Mouse (Mus musculus): Measurements from ENCODE around the gene Pcsk5. TPM values are rescaled to one million over a fixed set of nuclear protein-coding genes. Genes with fewer than 3 reads are reported as not detected.

Pcsk5 gene
- total RNA-seq, 4 experiments from 2014 or later: 11.2 to 11.5 (median 11.4) TPM

DNA sequence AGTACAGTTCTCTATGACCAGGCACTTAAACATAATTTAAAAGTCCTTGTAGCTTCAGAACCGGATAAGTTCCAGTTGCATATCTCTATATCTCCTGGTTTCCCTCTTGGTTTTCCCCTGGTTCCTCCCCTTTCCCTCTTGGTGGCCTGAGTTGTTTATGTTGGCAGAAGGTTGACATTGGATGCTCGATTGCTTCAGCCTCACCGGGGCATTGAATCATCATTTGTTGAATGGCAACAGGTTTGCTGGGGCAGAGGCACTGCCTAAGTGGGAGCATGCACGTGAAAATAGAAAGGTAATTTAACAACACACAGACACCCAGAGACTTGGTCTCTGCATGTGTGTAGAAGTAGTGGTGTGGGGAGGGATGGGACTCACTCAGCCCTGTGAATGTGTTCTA, 436.9 kb downstream of the Pcsk5 start:
- DNase-seq (ENCODE audit: low spot score in 2 of 2): no peak

DNA sequence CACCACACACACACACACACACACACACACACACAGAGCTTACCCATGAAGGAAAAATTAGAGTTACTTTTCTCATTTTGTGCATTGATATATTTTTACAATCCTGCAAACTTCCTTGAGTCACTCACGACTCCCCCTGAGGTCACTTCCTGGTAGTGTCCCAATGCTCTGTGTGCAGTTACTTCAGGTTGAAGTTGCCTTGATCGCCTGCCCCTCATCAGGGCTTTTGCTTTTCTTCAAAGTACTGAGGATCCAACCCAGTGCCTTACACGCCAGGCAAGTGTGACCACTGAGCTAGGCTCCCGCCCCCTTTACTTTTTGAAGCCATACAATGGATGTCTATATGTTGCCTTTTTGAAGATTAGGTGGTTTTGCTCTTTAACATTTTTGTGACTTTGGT, 437.5 kb downstream of the Pcsk5 start:
- DNase-seq (ENCODE audit: low spot score in 2 of 2): no peak

- no peak for DNase-seq (ENCODE audit: low spot score in 2 of 2)
These were observed 439.5 kb downstream of the Pcsk5 start for GRCm38 (mm10) chr19:17397922-17398321.

DNA sequence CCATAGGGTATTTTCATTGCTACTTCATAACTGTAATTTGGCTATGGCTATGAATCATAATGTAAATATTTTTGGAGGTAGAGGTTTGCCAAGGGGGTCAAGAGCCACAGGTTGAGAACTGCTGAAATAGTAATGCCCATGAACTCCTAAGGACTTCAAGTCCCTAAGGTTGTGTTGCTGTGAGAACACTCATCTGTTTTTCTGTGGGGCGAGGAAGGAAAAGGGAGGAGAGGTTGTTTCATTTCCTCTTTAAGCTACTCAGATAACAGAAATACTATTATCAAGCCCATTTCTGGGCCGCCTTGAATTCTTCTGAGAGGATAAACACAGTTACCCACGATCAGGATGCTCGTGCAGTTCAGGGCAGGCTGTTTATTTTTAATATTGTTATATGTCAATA, 440.6 kb downstream of the Pcsk5 start:
- no peak for DNase-seq (ENCODE audit: low spot score in 2 of 2)

- DNase-seq (ENCODE audit: low spot score in 2 of 2): peak; percentile 61 to 86
These were observed 443.4 kb downstream of the Pcsk5 start, which contains the start of gene Rfk for GRCm38 (mm10) chr19:17393841-17394591. Gene Rfk (plus strand): TSS chr19:17394043.

DNA sequence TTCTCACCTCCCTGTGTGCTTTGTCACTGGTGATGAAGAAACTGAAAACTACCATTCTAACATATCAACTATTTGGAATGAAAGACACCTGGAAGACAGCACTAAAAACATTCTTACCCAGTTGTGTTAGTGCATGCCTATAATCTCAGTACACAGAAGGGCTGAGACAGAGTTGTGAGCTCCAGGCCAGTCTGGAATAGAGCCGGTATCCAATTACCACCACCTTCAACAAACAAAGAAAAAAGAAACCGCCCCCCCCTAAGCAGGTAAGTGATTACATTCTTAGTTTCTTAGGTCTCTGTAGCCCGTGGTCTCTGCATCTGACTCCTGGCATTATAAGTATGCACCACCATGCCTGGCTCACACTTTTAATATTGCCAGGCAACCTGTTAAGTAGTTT, 444.6 kb downstream of the Pcsk5 start:
- DNase-seq (ENCODE audit: low spot score in 2 of 2): no peak

DNA sequence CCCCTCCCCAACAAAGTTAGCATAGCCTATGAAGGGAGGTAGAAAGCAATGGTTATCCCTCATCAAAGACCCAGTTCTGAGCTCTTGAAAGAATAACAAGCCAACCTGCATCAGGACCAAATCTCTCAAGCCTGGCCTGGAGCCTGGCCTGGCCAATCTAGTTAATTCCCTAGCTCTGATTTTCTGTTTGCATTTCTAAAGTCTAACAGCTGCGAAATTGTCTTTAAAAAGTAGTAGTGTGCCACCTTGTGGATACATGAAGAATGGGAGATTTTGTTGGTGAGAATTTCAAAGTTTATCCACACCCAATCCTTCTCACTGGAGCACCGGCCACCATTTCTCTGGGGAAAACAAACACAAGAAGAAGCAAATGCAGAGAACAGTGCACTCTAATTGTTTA, 449.0 kb downstream of the Pcsk5 start:
- DNase-seq (ENCODE audit: low spot score in 2 of 2): no peak

- no peak for DNase-seq (ENCODE audit: low spot score in 2 of 2)
These were observed 451.0 kb downstream of the Pcsk5 start for GRCm38 (mm10) chr19:17386424-17386823.

DNA sequence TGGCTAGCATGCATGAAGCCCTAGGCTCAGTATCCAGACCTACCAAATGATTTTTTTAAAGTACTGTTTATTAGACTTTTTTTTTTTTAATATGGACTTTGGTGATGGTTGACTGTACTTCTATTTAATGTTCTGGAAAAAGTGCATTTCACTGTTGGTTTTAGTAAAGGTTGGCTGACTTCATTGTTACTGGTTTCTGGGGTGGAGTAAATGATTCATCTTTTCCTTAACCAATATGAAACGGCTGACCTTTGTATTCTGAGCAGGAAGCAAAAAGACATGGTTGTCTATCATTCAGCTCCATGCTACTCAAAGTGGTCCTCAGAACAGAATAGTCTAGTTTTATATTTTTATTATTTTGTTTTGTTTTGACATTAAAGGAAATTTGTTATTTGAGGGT, 452.0 kb downstream of the Pcsk5 start:
- no peak for DNase-seq (ENCODE audit: low spot score in 2 of 2)

- no peak for DNase-seq (ENCODE audit: low spot score in 2 of 2)
These were observed 452.4 kb downstream of the Pcsk5 start for GRCm38 (mm10) chr19:17385022-17385421.

- no peak for DNase-seq (ENCODE audit: low spot score in 2 of 2)
These were observed 454.5 kb downstream of the Pcsk5 start for GRCm38 (mm10) chr19:17382807-17383397.
